In genomic region chr5:139024351-139025105, GRCm38 (mm10) we compare ENCODE assay signal across 10 mouse cellular contexts. TPM values are rescaled to one million over a fixed set of nuclear protein-coding genes. Genes with fewer than 3 reads are reported as not detected.
DNase-seq lines count a peak whose midpoint lies in the region; ATAC-seq lines count a peak whose summit lies in the region.
"Had no signal": no experiment of that assay in that cellular context is flagged by ENCODE, and none has a peak within 500 bp of the region (broad histone marks: within the 10 kb centered on the region; RNA-seq: fewer than 3 reads in every experiment).

No protein-coding gene starts in this region.

- no peak overlapping the region for H3K9ac ChIP-seq in liver, embryonic 11.5 days (ENCODE audit: low read depth, low read length)

- no peak for DNase-seq in frontal cortex, postnatal 36 days (ENCODE audit: low spot score in 2 of 2)
- peak; percentile 19 for DNase-seq in liver
- no peak for DNase-seq in liver, embryonic 11.5 days (ENCODE audit: low spot score)
- peak; percentile 54 to 58 for DNase-seq in cerebellum, postnatal 36 days
- peak; percentile 19 for DNase-seq in skeletal muscle tissue, adult 2 months (ENCODE audit: low read depth, low spot score)
- DNase-seq in urinary bladder, adult 18-20 months (ENCODE audit: low spot score in 2 of 2), result no peak
- no peak for DNase-seq in spleen, adult 18-20 months

- no peaks in the 10 kb centered on the region for H3K36me3 ChIP-seq in liver, embryonic 11.5 days (ENCODE audit: control insufficient read depth, insufficient read depth, low read length)

- H3K4me3 ChIP-seq in liver, embryonic 11.5 days (ENCODE audit: low read depth, low read length), result no peak overlapping the region

- H3K27ac ChIP-seq in liver, embryonic 11.5 days (ENCODE audit: low read depth, low read length), result no peak overlapping the region

- 40% methylated on average over 12 of the region's 12 CpGs for WGBS in liver, embryonic 11.5 days

- H3K4me2 ChIP-seq in liver, embryonic 11.5 days, result no peak overlapping the region

- H3K27me3 ChIP-seq in liver, embryonic 11.5 days (replicated peaks; ENCODE audit: control insufficient read depth, insufficient read depth, low read length), result no peaks in the 10 kb centered on the region

- H3K9me3 ChIP-seq in liver, embryonic 11.5 days (ENCODE audit: control insufficient read depth, low read length), result no peaks in the 10 kb centered on the region
- H3K9me3 ChIP-seq: megakaryocyte, embryonic 14.5 days had no signal

- no peaks in the 10 kb centered on the region for H3K4me1 ChIP-seq in liver, embryonic 11.5 days (replicated peaks; ENCODE audit: control insufficient read depth, insufficient read depth, low read length)

- peak; percentile 50; the same call in 1 of the 2 replicates for ATAC-seq in frontal cortex, adult (ENCODE audit: low TSS enrichment)
- no peak for ATAC-seq in liver, embryonic 11.5 days (replicated peaks; ENCODE audit: low FRiP score)
- ATAC-seq: hindbrain, embryonic 16.5 days had no signal

RNA-seq across cellular contexts. Expression of gene Pdgfa, which starts 27.4 kb away (rescaled TPM):
- 3.4 and 5.0 TPM in 2 replicates for polyA plus RNA-seq in liver, embryonic 11.5 days (2014; fragmentation: Nextera tagmentation; extraction: Ambion mirVana)

Comparison
In these comparisons a context has a peak if more than half of its experiments do, and no peak if none do; other contexts are left out.
1. DNase-seq: peak in liver (single experiment), cerebellum, postnatal 36 days (2 of 2) and skeletal muscle tissue, adult 2 months (single experiment); none in frontal cortex, postnatal 36 days (0 of 2), liver, embryonic 11.5 days (single experiment), urinary bladder, adult 18-20 months (0 of 2) and spleen, adult 18-20 months (0 of 2).